Mouse (Mus musculus) macrophage (primary cell): ENCODE measurements around the gene Hint2. TPM values are rescaled to one million over a fixed set of nuclear protein-coding genes. Genes with fewer than 3 reads are reported as not detected.

Experiments used
- polyA plus RNA-seq: library from polyadenylated mRNA; stranded (reverse); fragments of 250-400 nt; gene quantifications from 3 replicates; pipeline ENCODE4 v1.2.4, GENCODE M21; 2018; ENCODE audit warnings: inconsistent platforms

Gene Hint2
- polyA plus RNA-seq, 1 experiment from 2014 or later, result 11.4 TPM

Other genes with a start within 250 kb of the Hint2 start
- gene Fam166b, start 227.3 kb downstream of the Hint2 start, polyA plus RNA-seq, result not detected in 3 replicates
- 40.0 to 51.6 TPM (median 50.0 TPM) in 3 replicates for gene Tesk1, start 214.5 kb downstream of the Hint2 start, polyA plus RNA-seq
- 155 to 199 TPM (median 157 TPM) in 3 replicates for gene Cd72, start 201.8 kb downstream of the Hint2 start, polyA plus RNA-seq
- gene Sit1, start 172.7 kb downstream of the Hint2 start, polyA plus RNA-seq, result not detected in 3 replicates
- 24.0 to 38.6 TPM (median 24.2 TPM) in 3 replicates for gene Ccdc107, start 163.6 kb downstream of the Hint2 start, polyA plus RNA-seq
- 0.69 to 2.4 TPM (median 1.2 TPM) in 3 replicates for gene Arhgef39, start 156.8 kb downstream of the Hint2 start, polyA plus RNA-seq
- gene Car9, start 149.5 kb downstream of the Hint2 start, polyA plus RNA-seq, result 3.0 to 7.4 TPM (median 4.9 TPM) in 3 replicates
- gene Tpm2, start 132.7 kb downstream of the Hint2 start, polyA plus RNA-seq, result 0.17 to 0.46 TPM in 2 of 3 replicates, not detected in the other
- 33.3 to 58.6 TPM (median 47.6 TPM) in 3 replicates for gene Creb3, start 94.1 kb downstream of the Hint2 start, polyA plus RNA-seq
- 179 to 305 TPM (median 276 TPM) in 3 replicates for gene Tln1, start 93.8 kb downstream of the Hint2 start, polyA plus RNA-seq
- 17.6 to 45.0 TPM (median 21.9 TPM) in 3 replicates for gene Rgp1, start 77.8 kb downstream of the Hint2 start, polyA plus RNA-seq
- 5.4 to 9.2 TPM (median 8.6 TPM) in 3 replicates for gene Gba2, start 77.6 kb downstream of the Hint2 start, polyA plus RNA-seq
- gene Msmp, start 72.0 kb downstream of the Hint2 start, polyA plus RNA-seq, result not detected in 3 replicates
- not detected in 3 replicates for gene Npr2, start 24.5 kb downstream of the Hint2 start, polyA plus RNA-seq
- not detected in 3 replicates for gene Spag8, start 2.9 kb downstream of the Hint2 start, polyA plus RNA-seq
- 0.80 to 1.5 TPM (median 1.1 TPM) in 3 replicates for gene Tmem8b, start 12.5 kb upstream of the Hint2 start, polyA plus RNA-seq
- gene Fam221b, start 12.7 kb upstream of the Hint2 start, polyA plus RNA-seq, result 0.53 to 4.6 TPM (median 0.59 TPM) in 3 replicates
- not detected in 3 replicates for gene Olfr70, start 44.3 kb upstream of the Hint2 start, polyA plus RNA-seq
- not detected in 3 replicates for gene Olfr71, start 53.8 kb upstream of the Hint2 start, polyA plus RNA-seq
- not detected in 3 replicates for gene Hrct1, start 70.7 kb upstream of the Hint2 start, polyA plus RNA-seq
- gene Spaar, start 73.6 kb upstream of the Hint2 start, polyA plus RNA-seq, result not detected in 3 replicates
- not detected in 3 replicates for gene Olfr159, start 114.5 kb upstream of the Hint2 start, polyA plus RNA-seq
- not detected in 3 replicates for gene Olfr156, start 167.4 kb upstream of the Hint2 start, polyA plus RNA-seq
- not detected in 3 replicates for gene Olfr157, start 183.7 kb upstream of the Hint2 start, polyA plus RNA-seq
- not detected in 3 replicates for gene Olfr155, start 195.1 kb upstream of the Hint2 start, polyA plus RNA-seq
- gene Reck, start 219.1 kb upstream of the Hint2 start, polyA plus RNA-seq, result 0.12 to 0.38 TPM (median 0.34 TPM) in 3 replicates